Mouse (Mus musculus) limb, embryonic 11.5 days (tissue): ENCODE measurements at regions not wholly inside any gene's neighbourhood (a gene's known extent, or its start where the extent isn't known, plus 50 kb on each side); places are given as distances from the start of the nearest gene placed in this dataset.

ENCODE experiments used
- ATAC-seq: fragments of 200-750 bp; cut with Nextera tagmentation; 2 replicates; pipeline ENCODE4 v1.8.0; 2017; ENCODE audit warnings: low read depth; ENCODE audit not compliant: insufficient number of reproducible peaks, low FRiP score, low TSS enrichment
- DNase-seq: peaks from one replicate; pipeline ENCODE4 v3.0.0-alpha.2; 2015; ENCODE audit warnings: low spot score
- H3K27ac ChIP-seq: fragments of 300-500 bp; sonication (generic); replicated peaks from 2 replicates; pipeline ENCODE4 v1.5.1; 2014; ENCODE audit warnings: low read depth, mild to moderate bottlenecking, low read length
- H3K27me3 ChIP-seq: fragments of 300-500 bp; sonication (generic); 2 replicates; pipeline ENCODE4 v1.6.1; 2014; ENCODE audit warnings: mild to moderate bottlenecking, low read length, mixed read lengths; ENCODE audit not compliant: control insufficient read depth, insufficient read depth
- H3K36me3 ChIP-seq: fragments of 300-500 bp; sonication (generic); 2 replicates; pipeline ENCODE4 v1.6.1; 2014; ENCODE audit warnings: mild to moderate bottlenecking, low read length, moderate library complexity, mixed read lengths; ENCODE audit not compliant: control insufficient read depth, insufficient read depth
- H3K4me1 ChIP-seq: fragments of 300-500 bp; sonication (generic); 2 replicates; pipeline ENCODE4 v1.6.1; 2014; ENCODE audit warnings: low read length, mixed read lengths; ENCODE audit not compliant: control insufficient read depth, insufficient read depth
- H3K4me2 ChIP-seq: fragments of 300-500 bp; sonication (generic); 2 replicates; pipeline ENCODE4 v1.6.1; 2014; ENCODE audit warnings: low read depth, mild to moderate bottlenecking, moderate library complexity; ENCODE audit not compliant: severe bottlenecking
- H3K4me3 ChIP-seq: fragments of 300-500 bp; sonication (generic); 2 replicates; pipeline ENCODE4 v1.5.1; 2014; ENCODE audit warnings: low read depth, low read length
- H3K9ac ChIP-seq: fragments of 300-500 bp; sonication (generic); 2 replicates; pipeline ENCODE4 v1.6.1; 2014; ENCODE audit warnings: mild to moderate bottlenecking, low read length
- H3K9me3 ChIP-seq: fragments of 300-500 bp; sonication (generic); 2 replicates; pipeline ENCODE4 v1.6.1; 2016; ENCODE audit warnings: low read length; ENCODE audit not compliant: control insufficient read depth
- WGBS: fragments of 180-500 bp; shearing (Covaris S2); extraction: QIAGEN DNeasy Blood & Tissue Kit; methylation state at CpG from one replicate; pipeline ENCODE4 v1.1.7; 2014; 5-methylcytosine and 5-hydroxymethylcytosine counted together

DNA sequence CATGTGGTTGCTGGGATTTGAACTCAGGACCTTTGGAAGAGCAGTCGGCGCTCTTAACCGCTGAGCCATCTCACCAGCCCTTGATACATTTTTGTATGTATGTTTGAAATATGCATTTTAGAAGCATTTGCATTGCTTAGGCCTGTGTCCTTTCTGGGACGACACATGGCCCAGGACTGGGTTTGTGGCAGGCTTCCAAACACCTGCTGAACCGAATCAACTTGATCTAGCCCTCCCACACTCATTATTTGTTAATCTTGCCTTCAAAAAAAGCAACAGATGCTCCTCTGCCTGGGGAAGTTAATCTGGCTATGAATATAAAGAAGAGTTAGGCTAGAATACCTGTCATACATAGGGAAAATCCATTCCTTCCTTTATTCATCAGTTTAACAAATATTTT lies 123.7 kb upstream of the Tmem164 start:
- no peak overlapping the region for H3K4me2 ChIP-seq
- no peaks in the 10 kb centered on the region for H3K36me3 ChIP-seq
- H3K27ac ChIP-seq, result no peak overlapping the region
- H3K27me3 ChIP-seq, result no peaks in the 10 kb centered on the region
- no peak for DNase-seq
- no peaks in the 10 kb centered on the region for H3K4me1 ChIP-seq
- ATAC-seq, result no peak
- no peaks in the 10 kb centered on the region for H3K9me3 ChIP-seq
- 80% methylated on average over 5 of the region's 5 CpGs for WGBS
- H3K4me3 ChIP-seq, result no peak overlapping the region
- no peak overlapping the region for H3K9ac ChIP-seq

DNA sequence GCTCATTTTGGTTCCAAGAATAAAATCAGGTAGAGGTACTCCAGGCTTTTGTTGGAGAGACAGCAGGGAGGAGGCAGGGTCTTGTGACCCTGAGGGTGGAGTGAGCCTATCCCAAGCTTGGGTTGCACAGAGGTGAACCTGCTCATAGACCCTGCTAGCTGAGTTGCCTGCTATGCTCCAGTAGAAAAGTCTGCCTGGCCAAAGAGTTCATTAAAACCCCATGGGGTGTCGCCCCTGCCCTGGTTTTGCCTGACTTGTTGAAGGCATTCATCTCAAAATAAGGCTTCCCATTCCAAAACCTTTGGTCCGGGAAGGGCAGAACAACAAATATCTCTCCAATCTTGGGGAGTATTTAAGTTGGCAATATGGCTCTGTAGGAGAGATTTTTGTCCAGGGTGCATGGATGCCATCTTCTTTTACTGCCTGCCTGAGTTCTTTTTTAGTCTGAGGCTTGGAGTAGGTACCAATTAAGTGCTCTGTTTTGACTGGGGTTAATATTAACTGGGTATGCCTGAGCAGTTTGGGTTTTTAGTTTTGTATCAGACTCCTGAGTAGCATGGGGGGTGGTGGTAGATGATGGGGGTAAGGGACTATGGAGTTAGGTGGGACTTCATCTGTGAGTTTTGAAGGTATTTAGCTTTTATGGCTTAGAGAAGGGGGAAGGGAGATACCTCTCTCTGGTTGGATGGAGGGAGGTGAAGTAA lies 120.8 kb upstream of the Tmem164 start:
- H3K27me3 ChIP-seq, result peaks cover 6% of the 10 kb centered on the region; the same call in 1 of the 2 replicates
- no peaks in the 10 kb centered on the region for H3K36me3 ChIP-seq
- ATAC-seq, result no peak
- no peak overlapping the region for H3K27ac ChIP-seq
- no peak overlapping the region for H3K4me2 ChIP-seq
- 61% methylated on average over 2 of the region's 2 CpGs for WGBS
- no peaks in the 10 kb centered on the region for H3K4me1 ChIP-seq
- H3K9ac ChIP-seq, result no peak overlapping the region
- H3K9me3 ChIP-seq, result no peaks in the 10 kb centered on the region
- H3K4me3 ChIP-seq, result no peak overlapping the region
- DNase-seq, result peak; percentile 22

- WGBS, result 67% methylated on average over 5 of the region's 5 CpGs
- Histone ChIP-seq H3K27ac (no peak overlapping the region), H3K36me3 (no peaks in the 10 kb centered on the region), H3K4me1 (no peaks in the 10 kb centered on the region), H3K9me3 (no peaks in the 10 kb centered on the region), H3K9ac (no peak overlapping the region), H3K4me2 (no peak overlapping the region), H3K4me3 (no peak overlapping the region), H3K27me3 (peaks cover 10% of the 10 kb centered on the region; the same call in 1 of the 2 replicates)
- ATAC-seq, result no peak
- no peak for DNase-seq
These were observed 119.4 kb upstream of the Tmem164 start for GRCm38 (mm10) chrX:142561788-142562187.

GRCm38 (mm10) chrX:142564186-142564585 lies 117.0 kb upstream of the Tmem164 start:
- Histone ChIP-seq H3K4me1 (no peaks in the 10 kb centered on the region), H3K27me3 (peaks cover 10% of the 10 kb centered on the region; the same call in 1 of the 2 replicates), H3K4me3 (no peak overlapping the region), H3K4me2 (no peak overlapping the region), H3K9ac (no peak overlapping the region), H3K27ac (no peak overlapping the region), H3K36me3 (no peaks in the 10 kb centered on the region), H3K9me3 (no peaks in the 10 kb centered on the region)
- no peak for ATAC-seq
- no peak for DNase-seq
- WGBS, result 68% methylated on average over 9 of the region's 9 CpGs

DNA sequence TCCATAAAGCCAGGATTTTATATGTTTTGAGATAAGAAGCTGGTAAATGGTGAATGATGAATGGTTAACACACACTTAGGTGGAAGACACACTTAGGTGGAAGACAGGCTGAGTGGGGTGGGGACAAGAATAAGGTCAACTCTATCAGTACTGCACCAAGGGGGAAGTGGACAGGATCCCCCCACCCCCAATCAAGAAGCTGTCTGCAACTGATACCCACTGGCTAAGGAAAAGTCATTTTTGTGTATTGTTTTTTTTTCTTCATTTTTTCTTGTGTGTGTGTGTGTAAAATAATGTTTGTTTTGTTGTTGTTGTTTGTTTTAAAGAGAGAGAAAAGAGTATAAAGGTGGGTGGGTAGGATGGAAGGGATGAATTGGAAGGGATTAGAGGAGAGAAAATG lies 109.4 kb upstream of the Tmem164 start:
- H3K27ac ChIP-seq, result no peak overlapping the region
- H3K36me3 ChIP-seq, result no peaks in the 10 kb centered on the region
- ATAC-seq (no peak), DNase-seq (no peak)
- no peak overlapping the region for H3K9ac ChIP-seq
- no peaks in the 10 kb centered on the region for H3K4me1 ChIP-seq
- no peak overlapping the region for H3K4me3 ChIP-seq
- H3K9me3 ChIP-seq, result no peaks in the 10 kb centered on the region
- H3K4me2 ChIP-seq, result no peak overlapping the region
- H3K27me3 ChIP-seq, result no peaks in the 10 kb centered on the region

- no peak for DNase-seq
- no peak for ATAC-seq
- H3K9me3 ChIP-seq, result no peaks in the 10 kb centered on the region
- H3K27me3 ChIP-seq, result no peaks in the 10 kb centered on the region
- H3K9ac ChIP-seq, result no peak overlapping the region
- WGBS, result 91% methylated on average over 4 of the region's 4 CpGs
- no peak overlapping the region for H3K27ac ChIP-seq
- H3K4me1 ChIP-seq, result no peaks in the 10 kb centered on the region
- no peaks in the 10 kb centered on the region for H3K36me3 ChIP-seq
- H3K4me3 ChIP-seq, result no peak overlapping the region
- no peak overlapping the region for H3K4me2 ChIP-seq
These were observed 107.2 kb upstream of the Tmem164 start for GRCm38 (mm10) chrX:142574022-142574421.

DNA sequence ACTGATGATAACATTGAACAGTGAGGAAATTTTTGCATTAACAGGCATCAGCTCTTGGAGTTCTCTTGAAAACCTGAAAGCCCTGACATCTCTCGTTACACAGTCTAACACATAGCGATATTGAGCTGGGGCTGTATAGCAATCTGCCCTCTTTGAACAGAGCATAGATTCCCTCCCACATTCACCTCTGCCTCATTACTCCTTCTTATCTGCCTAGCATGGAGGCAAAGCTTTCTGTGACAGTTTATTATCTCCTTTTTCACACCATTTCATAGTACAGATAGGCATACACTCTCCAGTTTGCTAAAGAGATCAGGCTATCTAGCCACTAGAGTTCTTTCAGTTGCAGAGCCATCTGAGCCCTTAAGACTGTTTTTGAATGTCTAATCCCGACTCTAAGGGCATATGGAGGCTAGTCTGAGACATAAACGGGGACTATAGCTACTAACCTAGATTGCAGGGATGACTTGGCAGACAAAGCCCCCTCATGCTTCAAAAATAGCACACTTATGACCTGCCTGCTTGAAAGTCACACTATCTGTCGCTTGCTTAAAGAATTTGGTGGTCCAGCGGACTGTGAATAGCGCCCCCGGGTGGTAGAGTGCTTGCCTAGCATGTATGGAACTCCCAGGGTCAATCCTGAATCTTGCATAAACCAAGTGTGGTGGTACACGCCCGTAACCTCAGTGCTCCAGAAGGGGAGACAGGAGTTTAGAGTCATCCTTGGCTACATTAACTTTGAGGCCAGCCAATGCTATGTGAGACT lies 106.1 kb upstream of the Tmem164 start:
- H3K27ac ChIP-seq, result no peak overlapping the region
- H3K4me3 ChIP-seq, result no peak overlapping the region
- H3K4me2 ChIP-seq, result no peak overlapping the region
- 65% methylated on average over 10 of the region's 10 CpGs for WGBS
- no peaks in the 10 kb centered on the region for H3K9me3 ChIP-seq
- ATAC-seq, result no peak
- no peaks in the 10 kb centered on the region for H3K36me3 ChIP-seq
- H3K9ac ChIP-seq, result no peak overlapping the region
- no peak for DNase-seq
- no peaks in the 10 kb centered on the region for H3K27me3 ChIP-seq
- no peaks in the 10 kb centered on the region for H3K4me1 ChIP-seq

- H3K36me3 ChIP-seq, result no peaks in the 10 kb centered on the region
- no peaks in the 10 kb centered on the region for H3K9me3 ChIP-seq
- no peak overlapping the region for H3K9ac ChIP-seq
- DNase-seq (no peak), ATAC-seq (no peak)
- H3K4me1 ChIP-seq, result no peaks in the 10 kb centered on the region
- no peaks in the 10 kb centered on the region for H3K27me3 ChIP-seq
- H3K4me2 ChIP-seq, result no peak overlapping the region
- H3K27ac ChIP-seq, result no peak overlapping the region
- WGBS, result 74% methylated on average over 3 of the region's 3 CpGs
- H3K4me3 ChIP-seq, result no peak overlapping the region
These were observed 105.1 kb upstream of the Tmem164 start for GRCm38 (mm10) chrX:142576127-142576526.
